Mouse (Mus musculus): ENCODE data around the gene Prkaa2.

The Prkaa2 gene

GRCm38 (mm10) chr4:105109199-105109989, at the start of gene Prkaa2:
Prkaa2 (minus strand) TSS chr4:105109890.
- peak; percentile 75 for DNase-seq

- DNase-seq, result no peak
Observed at GRCm38 (mm10) chr4:105159531-105159870, 49.8 kb upstream of the Prkaa2 start.

GRCm38 (mm10) chr4:105158651-105159530, 49.2 kb upstream of the Prkaa2 start:
- no peak for DNase-seq

- peak; percentile 78 for DNase-seq
Observed at GRCm38 (mm10) chr4:105158169-105158555, 48.5 kb upstream of the Prkaa2 start.

GRCm38 (mm10) chr4:105157276-105158168, 47.8 kb upstream of the Prkaa2 start, which contains the start of gene Plpp3:
Plpp3 (plus strand) TSS chr4:105157347.
- DNase-seq, result peak; percentile 91

GRCm38 (mm10) chr4:105156955-105157275, 47.2 kb upstream of the Prkaa2 start:
- DNase-seq, result no peak

- DNase-seq, result no peak
Observed at GRCm38 (mm10) chr4:105156281-105156680, 46.6 kb upstream of the Prkaa2 start.

- no peak for DNase-seq
Observed at GRCm38 (mm10) chr4:105153227-105153626, 43.5 kb upstream of the Prkaa2 start.

GRCm38 (mm10) chr4:105151911-105152690, 42.4 kb upstream of the Prkaa2 start:
- DNase-seq, result peak; percentile 66

GRCm38 (mm10) chr4:105149492-105149891, 39.8 kb upstream of the Prkaa2 start:
- DNase-seq, result no peak

- no peak for DNase-seq
Observed at GRCm38 (mm10) chr4:105133350-105134050, 23.8 kb upstream of the Prkaa2 start.

- DNase-seq, result no peak
Observed at GRCm38 (mm10) chr4:105131756-105132314, 22.1 kb upstream of the Prkaa2 start.

- DNase-seq, result no peak
Observed at GRCm38 (mm10) chr4:105129212-105129611, 19.5 kb upstream of the Prkaa2 start.

- peak; percentile 68 for DNase-seq
Observed at GRCm38 (mm10) chr4:105122429-105122828, 12.7 kb upstream of the Prkaa2 start.

- no peak for DNase-seq
Observed at GRCm38 (mm10) chr4:105121081-105121480, 11.4 kb upstream of the Prkaa2 start.

GRCm38 (mm10) chr4:105113468-105113867, 3.8 kb upstream of the Prkaa2 start:
- no peak for DNase-seq

- DNase-seq, result no peak
Observed at GRCm38 (mm10) chr4:105113042-105113441, 3.4 kb upstream of the Prkaa2 start.

GRCm38 (mm10) chr4:105111770-105112169, 2.1 kb upstream of the Prkaa2 start:
- DNase-seq, result no peak

- DNase-seq, result no peak
Observed at GRCm38 (mm10) chr4:105110684-105111035, 970 bp upstream of the Prkaa2 start.

- DNase-seq, result no peak
Observed at GRCm38 (mm10) chr4:105109990-105110683, 447 bp upstream of the Prkaa2 start.

All from kidney, adult 11 months (tissue).